ENCODE assay signal across 9 mouse cellular contexts in the genomic region with DNA sequence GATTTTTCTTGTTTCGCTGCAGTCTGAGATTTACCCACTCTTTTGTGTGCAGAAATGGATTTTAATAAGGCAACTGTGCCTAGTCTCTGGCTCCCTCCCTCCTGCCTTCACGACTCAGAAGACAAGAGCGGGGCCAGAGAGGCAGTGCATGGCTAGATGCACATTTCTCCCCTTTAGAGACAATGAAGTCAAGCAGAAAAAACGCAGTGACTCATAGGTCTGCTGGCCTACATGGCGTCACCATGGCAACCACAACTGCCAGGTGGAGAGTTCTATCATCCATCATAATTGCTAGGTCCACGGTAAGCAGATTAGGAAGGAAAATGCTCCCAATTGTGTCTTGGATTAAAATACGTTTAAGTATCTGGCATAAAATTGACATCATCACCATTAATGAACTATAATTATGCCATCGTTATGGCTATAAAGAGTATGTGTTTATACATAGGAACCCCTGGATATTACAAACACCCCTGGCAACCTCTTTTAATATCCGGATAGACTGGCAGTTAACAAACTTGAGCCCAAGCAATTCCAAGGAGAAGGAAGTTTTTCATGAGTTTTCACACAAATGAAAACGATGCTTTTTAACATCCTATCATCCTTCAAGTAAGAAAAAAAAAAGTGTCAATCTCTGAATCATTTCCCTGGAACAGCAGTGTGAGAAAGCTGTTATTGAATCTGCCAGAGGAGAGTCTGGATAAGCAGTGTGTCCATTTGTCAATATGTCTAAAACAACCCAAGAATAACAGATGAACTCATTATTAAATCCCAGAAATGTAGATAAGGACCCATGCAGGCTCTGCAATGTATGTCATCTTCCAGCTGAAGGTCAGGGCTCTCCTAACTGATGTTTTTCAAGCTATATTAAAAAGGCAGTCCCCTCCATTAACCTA.
DNase-seq lines count a peak whose midpoint lies in the region; TF ChIP-seq lines count a peak whose summit lies in the region.
"Had no signal": no experiment of that assay in that cellular context is flagged by ENCODE, and none has a peak within 500 bp of the region (broad histone marks: within the 10 kb centered on the region; RNA-seq: fewer than 3 reads in every experiment).

No protein-coding gene starts in this region.

- no peaks in the 10 kb centered on the region for H3K36me3 ChIP-seq in embryonic facial prominence, embryonic 10.5 days (replicated peaks)
- H3K36me3 ChIP-seq: G1E had no signal

- DNase-seq in layer of hippocampus, adult 11-12 months (ENCODE audit: low spot score): peak; percentile 26
- no peak for DNase-seq in layer of hippocampus, postnatal 25 days (ENCODE audit: extremely low spot score in 1 of 2, low spot score in 1 of 2)
- peak; percentile 63 for DNase-seq in adrenal gland, adult 2 months
- DNase-seq in embryonic facial prominence, embryonic 10.5 days (ENCODE audit: low spot score): peak; percentile 48
- no peak for DNase-seq in layer of hippocampus, adult 2 months (ENCODE audit: low spot score in 2 of 2)
- peak; percentile 98 for DNase-seq in retina, embryonic 14.5 days (ENCODE audit: low spot score)
- no peak for DNase-seq in thymus, postnatal 36 days
- DNase-seq in lung, adult 2 months: no peak

- H3K4me3 ChIP-seq in embryonic facial prominence, embryonic 10.5 days: no peak overlapping the region
- no peak overlapping the region for H3K4me3 ChIP-seq in layer of hippocampus, adult 2 months
- no peak overlapping the region for H3K4me3 ChIP-seq in lung, adult 2 months (replicated peaks; ENCODE audit: extremely low read depth, low read depth, low read length)

- TF ChIP-seq CTCF in layer of hippocampus, adult 2 months (conservative IDR thresholded peaks at IDR 0.05): no peak
- no peak for TF ChIP-seq CTCF in lung, adult 2 months (IDR thresholded peaks at IDR 0.05; ENCODE audit: insufficient read depth, low read length)

- no peak overlapping the region for H3K27ac ChIP-seq in embryonic facial prominence, embryonic 10.5 days (replicated peaks)
- peak overlapping the region; percentile 76 for H3K27ac ChIP-seq in layer of hippocampus, adult 2 months

- no peaks in the 10 kb centered on the region for H3K9me3 ChIP-seq in embryonic facial prominence, embryonic 10.5 days

- peaks cover 8% of the 10 kb centered on the region for H3K4me1 ChIP-seq in embryonic facial prominence, embryonic 10.5 days
- H3K4me1 ChIP-seq in lung, adult 2 months (ENCODE audit: control insufficient read depth, insufficient read depth, low read length): no peaks in the 10 kb centered on the region

- TF ChIP-seq POLR2A in lung, adult 2 months (IDR thresholded peaks at IDR 0.05; ENCODE audit: borderline replicate concordance, extremely low read depth, low read depth, low read length): no peak

- WGBS in embryonic facial prominence, embryonic 10.5 days: 62% methylated on average over 10 of the region's 10 CpGs
- 44% methylated on average over 10 of the region's 10 CpGs for WGBS in lung, adult 2 months

- H3K27me3 ChIP-seq in embryonic facial prominence, embryonic 10.5 days (replicated peaks; ENCODE audit: low read depth, poor library complexity, severe bottlenecking): no peaks in the 10 kb centered on the region

Comparison
In these comparisons a context has a peak if more than half of its experiments do, and no peak if none do; other contexts are left out.
1. DNase-seq: peak in layer of hippocampus, adult 11-12 months (single experiment), adrenal gland, adult 2 months (single experiment), embryonic facial prominence, embryonic 10.5 days (single experiment) and retina, embryonic 14.5 days (single experiment); none in layer of hippocampus, postnatal 25 days (0 of 2), layer of hippocampus, adult 2 months (0 of 2), thymus, postnatal 36 days (0 of 2) and lung, adult 2 months (single experiment).